Mouse (Mus musculus): ENCODE results near the gene Myo1b.

Myo1b gene

GRCm38 (mm10) chr1:51795586-51796309 is 120.1 kb downstream of the Myo1b start:
- DNase-seq (ENCODE audit: low read depth, low spot score): no peak

GRCm38 (mm10) chr1:51789269-51789668 is 126.6 kb downstream of the Myo1b start:
- peak; percentile 88 for DNase-seq (ENCODE audit: low read depth, low spot score)

GRCm38 (mm10) chr1:51782091-51782490 is 133.8 kb downstream of the Myo1b start:
- DNase-seq (ENCODE audit: low read depth, low spot score): no peak

- no peak for DNase-seq (ENCODE audit: low read depth, low spot score)
Observed at GRCm38 (mm10) chr1:51780357-51780756, 135.5 kb downstream of the Myo1b start.

GRCm38 (mm10) chr1:51778241-51778640 is 137.6 kb downstream of the Myo1b start:
- DNase-seq (ENCODE audit: low read depth, low spot score): no peak

- no peak for DNase-seq (ENCODE audit: low read depth, low spot score)
Observed at GRCm38 (mm10) chr1:51770504-51770871, 145.4 kb downstream of the Myo1b start.

GRCm38 (mm10) chr1:51769815-51770503 is 145.9 kb downstream of the Myo1b start:
- no peak for DNase-seq (ENCODE audit: low read depth, low spot score)

- DNase-seq (ENCODE audit: low read depth, low spot score): no peak
Observed at GRCm38 (mm10) chr1:51766271-51766670, 149.6 kb downstream of the Myo1b start.

GRCm38 (mm10) chr1:51765156-51765555 is 150.7 kb downstream of the Myo1b start:
- DNase-seq (ENCODE audit: low read depth, low spot score): no peak

GRCm38 (mm10) chr1:51759657-51760056 is 156.2 kb downstream of the Myo1b start:
- no peak for DNase-seq (ENCODE audit: low read depth, low spot score)

- no peak for DNase-seq (ENCODE audit: low read depth, low spot score)
Observed at GRCm38 (mm10) chr1:51758326-51759109, 157.4 kb downstream of the Myo1b start.

- DNase-seq (ENCODE audit: low read depth, low spot score): peak; percentile 52
Observed at GRCm38 (mm10) chr1:51753621-51754020, 162.2 kb downstream of the Myo1b start.

- no peak for DNase-seq (ENCODE audit: low read depth, low spot score)
Observed at GRCm38 (mm10) chr1:51751006-51751405, 164.9 kb downstream of the Myo1b start.

- DNase-seq (ENCODE audit: low read depth, low spot score): peak; percentile 42
Observed at GRCm38 (mm10) chr1:51748306-51748705, 167.6 kb downstream of the Myo1b start.

GRCm38 (mm10) chr1:51747494-51747893 is 168.4 kb downstream of the Myo1b start:
- DNase-seq (ENCODE audit: low read depth, low spot score): peak; percentile 93

- no peak for DNase-seq (ENCODE audit: low read depth, low spot score)
Observed at GRCm38 (mm10) chr1:51746711-51747240, 169.1 kb downstream of the Myo1b start.

- peak; percentile 4 for DNase-seq (ENCODE audit: low read depth, low spot score)
Observed at GRCm38 (mm10) chr1:51743756-51744425, 172.0 kb downstream of the Myo1b start.

- DNase-seq (ENCODE audit: low read depth, low spot score): no peak
Observed at GRCm38 (mm10) chr1:51742586-51742985, 173.3 kb downstream of the Myo1b start.

- DNase-seq (ENCODE audit: low read depth, low spot score): no peak
Observed at GRCm38 (mm10) chr1:51740626-51741231, 175.1 kb downstream of the Myo1b start.

GRCm38 (mm10) chr1:51739252-51739852 is 176.5 kb downstream of the Myo1b start:
- DNase-seq (ENCODE audit: low read depth, low spot score): no peak

- no peak for DNase-seq (ENCODE audit: low read depth, low spot score)
Observed at GRCm38 (mm10) chr1:51736822-51737221, 179.0 kb downstream of the Myo1b start.

All from 3T3-L1 (cell line).